Mouse (Mus musculus): ENCODE measurements at regions not wholly inside any gene's neighbourhood (a gene's known extent, or its start where the extent isn't known, plus 50 kb on each side); places are given as distances from the start of the nearest gene placed in this dataset.

DNA sequence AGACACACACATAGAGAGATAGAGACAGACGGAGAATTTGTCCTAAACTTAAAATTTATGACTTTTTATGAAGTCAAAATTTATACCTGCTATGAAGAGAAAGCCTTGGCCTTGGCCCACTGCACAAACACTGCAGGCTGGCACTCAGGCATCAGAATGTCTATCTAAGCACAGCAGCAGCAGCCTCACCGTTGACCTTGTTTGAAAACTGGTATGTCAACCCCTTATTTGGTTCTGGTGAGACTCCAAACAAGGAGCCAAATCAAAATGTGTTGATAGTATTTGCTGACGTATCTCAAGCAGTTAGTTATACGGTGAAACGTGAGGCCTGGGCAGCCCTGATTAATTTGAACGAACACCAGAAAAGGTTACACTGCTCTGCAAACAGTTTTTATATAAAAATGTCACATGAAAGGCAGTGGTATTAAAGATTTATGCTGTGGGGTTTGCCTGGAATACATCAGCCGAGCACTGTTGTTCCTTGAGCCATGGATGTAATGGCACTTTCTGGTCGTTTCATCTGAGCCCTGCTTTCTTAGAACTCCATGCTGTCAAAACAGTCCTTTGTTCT lies 97.1 kb upstream of the Gm9747 start:
- peak; percentile 10 to 21 for DNase-seq
- intact Hi-C loops (cut with DNase I): loop anchor here (5.0 kb wide), 1 partner anchor 46 kb away; no protein-coding TSS in a partner anchor

DNA sequence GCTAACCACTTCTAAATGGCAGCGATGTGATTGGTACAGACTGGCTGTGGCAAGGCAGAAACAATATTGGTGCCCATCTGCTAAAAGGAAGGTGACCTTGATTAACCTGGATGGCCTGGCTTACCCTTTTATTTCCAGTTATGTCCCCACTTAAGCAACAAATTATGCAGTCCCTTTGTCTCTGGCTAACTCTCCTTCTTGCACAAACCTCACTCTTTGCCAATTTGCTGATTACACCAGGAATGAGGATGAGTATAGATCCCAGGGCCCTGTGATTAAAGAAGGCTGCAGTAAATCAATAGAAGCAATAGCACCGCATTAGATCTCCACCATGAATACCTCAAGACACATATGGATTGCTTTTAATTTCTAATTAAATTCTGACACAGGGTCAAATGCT lies 87.7 kb upstream of the Gm9747 start:
- intact Hi-C loops (cut with DNase I): no loop called here
- no peak for DNase-seq

DNA sequence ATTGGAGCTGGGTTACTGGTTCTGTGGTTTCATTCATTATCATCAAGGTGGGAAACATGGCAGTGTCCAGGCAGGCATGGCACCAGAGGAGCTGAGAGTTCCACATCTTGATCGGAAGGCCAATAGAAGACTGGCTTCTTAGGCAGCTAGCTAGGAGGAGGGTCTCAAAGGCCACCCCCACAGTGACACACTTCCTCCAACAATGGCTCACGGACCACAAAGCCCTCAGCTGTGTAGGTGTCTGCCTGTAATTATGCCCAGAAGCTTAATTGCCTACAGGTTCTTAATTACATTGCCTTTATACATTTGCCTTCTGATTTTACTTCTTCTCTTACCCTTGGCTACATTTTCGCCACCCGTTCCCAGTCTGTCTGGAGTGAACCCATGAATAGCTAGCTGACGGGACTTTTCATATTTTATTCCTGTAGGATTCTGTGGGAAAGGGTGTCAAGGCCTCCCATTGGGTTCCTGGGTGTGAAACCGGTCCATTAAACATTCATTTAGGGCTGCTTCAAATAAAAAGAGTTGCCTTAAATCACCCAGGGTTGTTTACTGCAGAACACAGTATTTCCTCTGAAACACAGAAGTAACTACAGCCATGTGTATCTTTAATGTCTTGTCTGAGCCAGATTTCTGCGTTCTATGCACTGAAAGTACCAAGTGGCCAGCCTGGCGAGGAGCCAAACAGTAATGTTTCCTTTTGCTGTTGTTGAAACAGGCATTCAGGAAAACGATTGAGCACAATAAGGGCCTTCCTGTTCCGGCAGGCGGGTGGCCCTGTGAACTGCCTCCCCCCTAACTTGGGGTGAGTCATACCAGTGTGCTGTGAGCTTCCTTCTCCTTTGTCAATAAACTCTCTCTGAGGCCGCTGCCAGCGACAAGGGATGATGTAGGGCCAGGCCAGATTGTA lies 82.4 kb upstream of the Gm9747 start:
- peak; percentile 29 to 55 for DNase-seq
- intact Hi-C loops (cut with DNase I): no loop called here

- intact Hi-C loops (cut with DNase I): no loop called here
- DNase-seq: no peak
These were observed 77.0 kb upstream of the Gm9747 start for GRCm38 (mm10) chr1:82155961-82156360.

DNA sequence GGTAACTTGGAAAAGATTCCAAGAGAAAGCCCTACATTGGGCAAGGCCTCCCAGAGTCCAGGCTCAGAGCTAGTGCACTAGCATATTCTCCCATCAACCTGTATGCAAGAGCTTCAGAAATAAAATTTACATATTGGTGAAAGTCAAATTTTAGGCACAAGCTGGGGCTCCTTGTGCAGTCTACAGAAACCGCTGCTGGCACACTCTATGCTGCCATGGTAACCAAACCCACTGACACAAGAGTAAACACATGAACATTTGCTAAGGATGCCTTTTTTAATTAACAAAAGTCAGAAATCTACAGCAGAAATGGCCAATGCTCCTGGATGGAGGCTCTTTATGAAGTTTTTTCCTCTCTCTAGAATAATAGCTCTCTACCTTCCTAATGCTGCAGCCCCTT lies 75.9 kb upstream of the Gm9747 start:
- DNase-seq: no peak
- intact Hi-C loops (cut with DNase I): no loop called here

- DNase-seq: peak in 1 of 2 experiments; percentile 10
- intact Hi-C loops (cut with DNase I): no loop called here
These were observed 74.4 kb upstream of the Gm9747 start for GRCm38 (mm10) chr1:82158466-82158865.

GRCm38 (mm10) chr1:82159201-82159600 lies 73.7 kb upstream of the Gm9747 start:
- DNase-seq: peak; percentile 27 to 40
- intact Hi-C loops (cut with DNase I): no loop called here

DNA sequence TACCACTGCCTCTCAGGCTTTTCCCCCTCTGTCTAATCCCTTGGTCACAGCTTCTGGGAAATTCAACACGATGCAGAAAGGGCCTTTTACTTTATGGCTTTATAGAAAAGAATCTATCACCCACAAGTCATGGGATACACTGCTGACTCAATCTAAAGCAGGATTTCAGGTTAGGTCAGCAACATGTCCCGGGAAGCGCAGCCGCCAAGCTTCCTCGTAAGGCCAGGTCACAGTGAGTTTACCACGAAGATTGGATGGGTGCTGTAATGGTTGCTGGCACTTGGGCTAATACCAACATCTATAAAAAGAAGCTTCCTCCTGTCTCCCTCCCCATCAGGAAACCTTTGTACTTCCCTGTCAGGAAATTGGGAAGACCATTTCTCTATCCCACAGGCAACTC lies 70.0 kb upstream of the Gm9747 start:
- intact Hi-C loops (cut with DNase I): no loop called here
- DNase-seq: no peak

GRCm38 (mm10) chr1:82168158-82168557 lies 64.8 kb upstream of the Gm9747 start:
- intact Hi-C loops (cut with DNase I): no loop called here

DNA sequence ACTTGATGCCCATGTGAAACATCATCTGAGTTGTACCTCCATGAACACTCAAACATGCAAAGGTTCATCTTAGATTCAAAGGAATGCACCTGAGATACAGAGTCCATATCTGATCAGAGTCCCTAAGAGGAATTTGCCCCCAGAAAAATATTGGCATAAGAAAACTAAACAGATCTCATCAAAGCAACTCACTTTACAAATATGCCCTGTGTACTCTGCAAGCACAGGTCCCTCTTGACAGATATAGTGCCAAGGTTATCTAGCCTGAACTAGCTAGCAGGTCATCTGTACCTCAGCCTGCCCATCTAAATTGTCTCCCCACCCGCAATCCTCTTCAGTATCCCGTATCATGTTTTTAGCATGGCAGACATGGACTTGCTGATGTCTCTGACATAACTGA lies 64.0 kb upstream of the Gm9747 start:
- no peak for DNase-seq
- intact Hi-C loops (cut with DNase I): no loop called here

More at GRCm38 (mm10) chr1:82168158-82168557, 64.8 kb upstream of the Gm9747 start:
- no peak for DNase-seq

DNA sequence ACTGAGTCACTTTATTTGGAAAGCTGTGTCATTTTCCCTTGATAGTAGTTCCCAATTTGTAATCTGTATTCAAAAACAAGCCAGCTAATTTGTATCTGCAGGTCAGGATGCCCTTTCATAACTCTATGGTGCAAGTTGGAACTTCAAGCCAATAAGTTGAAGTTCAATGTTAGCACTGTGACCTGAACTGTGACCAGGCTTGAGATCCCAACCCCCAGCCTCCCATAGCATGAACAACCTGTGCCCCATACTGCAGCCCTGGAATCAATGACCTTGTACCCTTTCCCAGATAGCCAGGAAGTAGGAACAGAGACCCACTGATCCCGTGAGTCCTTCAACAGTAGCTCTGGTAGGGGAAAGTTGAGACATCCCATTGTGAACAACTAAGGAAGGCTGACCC lies 52.5 kb upstream of the Gm9747 start:
- DNase-seq: no peak
- intact Hi-C loops (cut with DNase I): loop anchor here (5.0 kb wide), 1 partner anchor 43 kb away; no protein-coding TSS in a partner anchor

Small RNAs in the stretch of these regions (microRNA-seq; reads per million reads assigned to microRNA genes)
- 0 reads per million in 2 experiments for gene Mir6344
